27 mouse cellular contexts compared by ENCODE assay signal in genomic region chr1:21618712-21619111, GRCm38 (mm10).
DNase-seq lines count a peak whose midpoint lies in the region; ATAC-seq and TF ChIP-seq lines count a peak whose summit lies in the region.
"Had no signal": no experiment of that assay in that cellular context is flagged by ENCODE, and none has a peak within 500 bp of the region (broad histone marks: within the 10 kb centered on the region; RNA-seq: fewer than 3 reads in every experiment).

No protein-coding gene starts in this region.

- no peaks in the 10 kb centered on the region for H3K36me3 ChIP-seq in splenic B cell, adult 2 months (ENCODE audit: control insufficient read depth, insufficient read depth, low read length, poor library complexity, severe bottlenecking)
- H3K36me3 ChIP-seq in midbrain, embryonic 13.5 days: no peaks in the 10 kb centered on the region
- H3K36me3 ChIP-seq: embryonic facial prominence, embryonic 10.5 days; embryonic facial prominence, embryonic 15.5 days; forebrain, embryonic 12.5 days; hindbrain, embryonic 12.5 days; limb, embryonic 13.5 days; midbrain, embryonic 15.5 days; neural tube, embryonic 12.5 days; stomach, embryonic 15.5 days had no signal

- H3K9ac ChIP-seq in midbrain, embryonic 13.5 days (replicated peaks): no peak overlapping the region
- H3K9ac ChIP-seq: embryonic facial prominence, embryonic 15.5 days; forebrain, embryonic 12.5 days; hindbrain, embryonic 12.5 days; limb, embryonic 13.5 days; midbrain, embryonic 15.5 days; neural tube, embryonic 12.5 days; stomach, embryonic 15.5 days had no signal

- H3K27me3 ChIP-seq in splenic B cell, adult 2 months (ENCODE audit: control insufficient read depth, insufficient read depth, low read length, poor library complexity, severe bottlenecking): no peaks in the 10 kb centered on the region
- H3K27me3 ChIP-seq in cerebellum, adult 2 months (ENCODE audit: control insufficient read depth, insufficient read depth, low read length): no peaks in the 10 kb centered on the region
- no peaks in the 10 kb centered on the region for H3K27me3 ChIP-seq in midbrain, embryonic 13.5 days
- H3K27me3 ChIP-seq: embryonic facial prominence, embryonic 15.5 days; forebrain, embryonic 12.5 days; hindbrain, embryonic 12.5 days; limb, embryonic 13.5 days; midbrain, embryonic 15.5 days; neural tube, embryonic 12.5 days; stomach, embryonic 15.5 days had no signal

- 91% methylated on average over 3 of the region's 3 CpGs for WGBS in cerebellum, adult 2 months
- WGBS in midbrain, embryonic 13.5 days: 95% methylated on average over 3 of the region's 3 CpGs

- H3K9me3 ChIP-seq in midbrain, embryonic 13.5 days: no peaks in the 10 kb centered on the region
- H3K9me3 ChIP-seq: embryonic facial prominence, embryonic 10.5 days; embryonic facial prominence, embryonic 15.5 days; forebrain, embryonic 12.5 days; hindbrain, embryonic 12.5 days; limb, embryonic 13.5 days; midbrain, embryonic 15.5 days; neural tube, embryonic 12.5 days; stomach, embryonic 15.5 days had no signal

- H3K27ac ChIP-seq in cerebellum, adult 2 months (ENCODE audit: insufficient read depth, low read length): no peak overlapping the region
- no peak overlapping the region for H3K27ac ChIP-seq in midbrain, embryonic 13.5 days
- H3K27ac ChIP-seq: embryonic facial prominence, embryonic 10.5 days; embryonic facial prominence, embryonic 15.5 days; forebrain, embryonic 12.5 days; hindbrain, embryonic 12.5 days; hindbrain, postnatal 0 days; left cerebral cortex, adult 2 months; limb, embryonic 13.5 days; midbrain, embryonic 15.5 days; neural tube, embryonic 12.5 days; stomach, embryonic 15.5 days had no signal

- ATAC-seq in activated CD4-positive, CD25-positive, alpha-beta regulatory T cell, adult 4 months: peak; percentile 46
- ATAC-seq in inflammation-experienced regulatory T-cells, adult 6 months: peak; percentile 87
- no peak for ATAC-seq in midbrain, embryonic 13.5 days
- ATAC-seq: hindbrain, postnatal 0 days; intestine, postnatal 0 days; midbrain, embryonic 15.5 days had no signal

- no peak overlapping the region for H3K4me3 ChIP-seq in cerebellum, adult 2 months (replicated peaks; ENCODE audit: insufficient read depth, low read depth, low read length)
- H3K4me3 ChIP-seq in midbrain, embryonic 13.5 days (replicated peaks): no peak overlapping the region
- H3K4me3 ChIP-seq: embryonic facial prominence, embryonic 10.5 days; embryonic facial prominence, embryonic 15.5 days; forebrain, embryonic 12.5 days; hindbrain, embryonic 12.5 days; left cerebral cortex, adult 2 months; limb, embryonic 13.5 days; midbrain, embryonic 15.5 days; neural tube, embryonic 12.5 days; stomach, embryonic 15.5 days had no signal

- no peak for TF ChIP-seq CTCF in cerebellum, adult 2 months (IDR thresholded peaks at IDR 0.05; ENCODE audit: borderline replicate concordance, insufficient read depth, low read depth, low read length)

- H3K4me1 ChIP-seq in cerebellum, adult 2 months (ENCODE audit: control insufficient read depth, insufficient read depth, low read length): no peaks in the 10 kb centered on the region
- H3K4me1 ChIP-seq in midbrain, embryonic 13.5 days (replicated peaks): no peaks in the 10 kb centered on the region
- H3K4me1 ChIP-seq: embryonic facial prominence, embryonic 10.5 days; embryonic facial prominence, embryonic 15.5 days; forebrain, embryonic 12.5 days; hindbrain, embryonic 12.5 days; midbrain, embryonic 15.5 days; neural tube, embryonic 12.5 days; stomach, embryonic 15.5 days had no signal

- no peak overlapping the region for H3K4me2 ChIP-seq in midbrain, embryonic 13.5 days (replicated peaks)
- H3K4me2 ChIP-seq: embryonic facial prominence, embryonic 15.5 days; forebrain, embryonic 12.5 days; hindbrain, embryonic 12.5 days; limb, embryonic 13.5 days; liver, embryonic 11.5 days; midbrain, embryonic 15.5 days; neural tube, embryonic 12.5 days; stomach, embryonic 15.5 days had no signal

- intact Hi-C loops in heart, postnatal 14 days (cut with DNase I): loop anchor here (10.0 kb wide), 1 partner anchor 346 kb away; the partner anchor contains the start of gene Kcnq5

- TF ChIP-seq POLR2A in cerebellum, adult 2 months (IDR thresholded peaks at IDR 0.05; ENCODE audit: borderline replicate concordance, insufficient read depth, low read length): no peak

- DNase-seq in CD4-positive, CD25-positive, alpha-beta regulatory T cell, adult 2 months (ENCODE audit: low read depth, low spot score): peak; percentile 27
- DNase-seq in splenic B cell, adult 2 months (ENCODE audit: low read depth, low spot score): peak; percentile 23
- DNase-seq in heart, postnatal 14 days: no peak
- DNase-seq in cerebellum, adult 2 months: no peak
- DNase-seq: adrenal gland, postnatal 14 days; cerebellum, adult 11 months; cerebellum, adult 9-11 months; gastrocnemius, postnatal 10 days; kidney, postnatal 14 days; lung, postnatal 36 days; right cerebral cortex, adult 18-20 months; right cerebral cortex, postnatal 4 days had no signal

Comparison
In these comparisons a context has a peak if more than half of its experiments do, and no peak if none do; other contexts are left out.
1. DNase-seq: peak in CD4-positive, CD25-positive, alpha-beta regulatory T cell, adult 2 months (single experiment) and splenic B cell, adult 2 months (single experiment); none in heart, postnatal 14 days (0 of 2) and cerebellum, adult 2 months (0 of 2).